Mouse (Mus musculus) brain, embryonic 14.5 days (tissue): ENCODE measurements around the gene Nln.

Experiments used
- CTCF ChIP-seq: fragments of 200-500 bp; IDR thresholded peaks from 2 replicates; pipeline ENCODE4 v1.5.1; 2012; ENCODE audit warnings: inconsistent platforms, mild to moderate bottlenecking, moderate library complexity, borderline replicate concordance; ENCODE audit not compliant: insufficient read depth, insufficient read length; ENCODE audit errors: extremely low read depth
- POLR2A ChIP-seq: fragments of 200-500 bp; IDR thresholded peaks from 2 replicates; pipeline ENCODE4 v1.6.1; 2012; ENCODE audit warnings: mild to moderate bottlenecking, inconsistent platforms, borderline replicate concordance; ENCODE audit not compliant: poor library complexity, insufficient read depth, insufficient read length, severe bottlenecking; ENCODE audit errors: extremely low read depth

DNA sequence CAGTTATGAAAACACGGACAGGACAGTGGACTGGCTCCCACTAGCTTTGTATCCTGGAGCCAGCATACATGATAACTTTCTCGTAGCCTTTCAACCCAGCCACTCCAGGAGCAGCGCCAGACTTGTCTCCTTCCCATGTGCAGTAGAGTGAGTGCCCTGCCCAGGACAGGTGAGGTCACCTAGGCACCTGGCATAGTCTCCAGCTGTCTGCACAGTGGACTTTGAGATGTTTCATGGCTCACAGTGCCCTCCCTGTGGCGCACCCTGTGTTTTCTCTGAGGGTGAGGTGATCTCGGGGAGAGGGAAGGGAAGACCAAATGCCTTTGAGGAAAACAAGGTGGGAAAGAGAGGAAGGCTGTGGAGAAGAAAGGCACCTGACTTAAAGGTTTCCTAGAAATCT, 80.3 kb downstream of the Nln start:
- TF ChIP-seq CTCF (no peak), POLR2A (no peak)
